ENCODE assay signal across 9 mouse cellular contexts in the genomic region with DNA sequence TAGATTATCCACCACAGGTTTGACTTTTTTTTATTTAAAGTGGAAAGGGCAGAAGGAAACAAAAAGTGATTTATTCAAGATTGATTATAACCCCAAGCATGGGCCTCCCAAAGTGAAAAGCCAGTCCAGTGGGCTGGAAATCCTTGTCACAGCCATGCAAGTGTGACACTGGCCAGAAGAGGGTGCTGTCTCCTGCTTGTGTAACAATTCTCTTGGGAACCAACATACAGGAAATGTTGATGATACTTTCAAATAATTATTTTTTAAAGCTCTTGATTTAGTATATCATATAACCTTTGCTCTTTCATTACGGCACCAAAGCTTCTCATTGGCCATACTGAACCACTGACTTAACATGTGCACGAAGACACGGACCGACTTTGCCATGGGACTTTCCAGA. TPM values are rescaled to one million over a fixed set of nuclear protein-coding genes. Genes with fewer than 3 reads are reported as not detected.
A peak's percentile ranks its signal among the peaks of the same experiment; 100 is the strongest.
DNase-seq lines count a peak whose midpoint lies in the region; ATAC-seq and TF ChIP-seq lines count a peak whose summit lies in the region.
"Had no signal": no experiment of that assay in that cellular context is flagged by ENCODE, and none has a peak within 500 bp of the region (broad histone marks: within the 10 kb centered on the region; RNA-seq: fewer than 3 reads in every experiment).

No protein-coding gene starts in this region.

- H3K9me3 ChIP-seq in forebrain, embryonic 10.5 days = no peaks in the 10 kb centered on the region
- no peaks in the 10 kb centered on the region for H3K9me3 ChIP-seq in forebrain, embryonic 15.5 days
- no peaks in the 10 kb centered on the region for H3K9me3 ChIP-seq in lung, postnatal 0 days (ENCODE audit: low read length)
- H3K9me3 ChIP-seq: liver, embryonic 15.5 days had no signal

- no peak overlapping the region for H3K27ac ChIP-seq in forebrain, embryonic 10.5 days
- no peak overlapping the region for H3K27ac ChIP-seq in forebrain, embryonic 15.5 days (replicated peaks)
- no peak overlapping the region for H3K27ac ChIP-seq in lung, postnatal 0 days (ENCODE audit: low read length)
- H3K27ac ChIP-seq in small intestine, adult 2 months (ENCODE audit: insufficient read depth, low read depth, low read length) = peak overlapping the region; percentile 56; the same call in 1 of the 2 replicates
- H3K27ac ChIP-seq: liver, embryonic 15.5 days had no signal

- H3K4me3 ChIP-seq in forebrain, embryonic 10.5 days = no peak overlapping the region
- no peak overlapping the region for H3K4me3 ChIP-seq in forebrain, embryonic 15.5 days
- H3K4me3 ChIP-seq in lung, postnatal 0 days (ENCODE audit: low read depth, low read length) = no peak overlapping the region
- H3K4me3 ChIP-seq in small intestine, adult 2 months (ENCODE audit: low read depth, low read length) = no peak overlapping the region
- H3K4me3 ChIP-seq: liver, embryonic 15.5 days had no signal

- TF ChIP-seq POLR2A in small intestine, adult 2 months (IDR thresholded peaks at IDR 0.05; ENCODE audit: low read depth, low read length) = no peak

- H3K4me2 ChIP-seq in forebrain, embryonic 15.5 days (replicated peaks) = no peak overlapping the region
- no peak overlapping the region for H3K4me2 ChIP-seq in lung, postnatal 0 days (replicated peaks; ENCODE audit: low read depth, low read length)
- H3K4me2 ChIP-seq: liver, embryonic 15.5 days had no signal

- peak; percentile 35 for DNase-seq in forebrain, embryonic 10.5 days (ENCODE audit: extremely low spot score, low spot score)
- peak; percentile 60 for DNase-seq in A20 (ENCODE audit: low read depth, low spot score)
- DNase-seq in adrenal gland, adult 2 months = peak; percentile 55
- peak; percentile 58 to 86 for DNase-seq in kidney, postnatal 36 days
- peak; percentile 71 for DNase-seq in lung, postnatal 0 days (ENCODE audit: low spot score)

- H3K9ac ChIP-seq in forebrain, embryonic 15.5 days (replicated peaks) = no peak overlapping the region
- no peak overlapping the region for H3K9ac ChIP-seq in lung, postnatal 0 days (replicated peaks; ENCODE audit: low read depth)
- H3K9ac ChIP-seq: liver, embryonic 15.5 days had no signal

- no peaks in the 10 kb centered on the region for H3K4me1 ChIP-seq in forebrain, embryonic 10.5 days
- H3K4me1 ChIP-seq in forebrain, embryonic 15.5 days = no peaks in the 10 kb centered on the region
- no peaks in the 10 kb centered on the region for H3K4me1 ChIP-seq in lung, postnatal 0 days (ENCODE audit: insufficient read depth, low read depth, low read length)
- H3K4me1 ChIP-seq in small intestine, adult 2 months (ENCODE audit: control insufficient read depth, insufficient read depth, insufficient read length, low read length) = peaks cover 2% of the 10 kb centered on the region; the same call in 1 of the 2 replicates
- H3K4me1 ChIP-seq: liver, embryonic 15.5 days had no signal

- no peak for ATAC-seq in forebrain, embryonic 15.5 days (replicated peaks)
- peak; percentile 65; the same call in 1 of the 2 replicates for ATAC-seq in erythroid progenitor cell, adult 5-6 weeks (replicated peaks; ENCODE audit: low FRiP score, poor library complexity, severe bottlenecking)
- ATAC-seq in lung, postnatal 0 days = no peak; the same call in 1 of the 2 replicates

- no peaks in the 10 kb centered on the region for H3K36me3 ChIP-seq in forebrain, embryonic 10.5 days (replicated peaks)
- no peaks in the 10 kb centered on the region for H3K36me3 ChIP-seq in forebrain, embryonic 15.5 days
- H3K36me3 ChIP-seq in lung, postnatal 0 days (ENCODE audit: insufficient read depth, low read length) = no peaks in the 10 kb centered on the region
- no peaks in the 10 kb centered on the region for H3K36me3 ChIP-seq in small intestine, adult 2 months (ENCODE audit: control insufficient read depth, insufficient read depth, low read length)
- H3K36me3 ChIP-seq: liver, embryonic 15.5 days had no signal

- TF ChIP-seq CTCF in lung, postnatal 0 days (IDR thresholded peaks at IDR 0.05) = peak; percentile 88
- peak; percentile 78; the same call in 1 of the 2 replicates for TF ChIP-seq CTCF in small intestine, adult 2 months (IDR thresholded peaks at IDR 0.05; ENCODE audit: extremely low read depth, insufficient read length, insufficient replicate concordance, low read depth, low read length)

- no peaks in the 10 kb centered on the region for H3K27me3 ChIP-seq in forebrain, embryonic 10.5 days (ENCODE audit: poor library complexity, severe bottlenecking)
- no peaks in the 10 kb centered on the region for H3K27me3 ChIP-seq in forebrain, embryonic 15.5 days
- H3K27me3 ChIP-seq in lung, postnatal 0 days (replicated peaks; ENCODE audit: insufficient read depth, low read length) = no peaks in the 10 kb centered on the region
- H3K27me3 ChIP-seq in small intestine, adult 2 months (ENCODE audit: control insufficient read depth, insufficient read depth, low read length) = no peaks in the 10 kb centered on the region

- WGBS in forebrain, embryonic 10.5 days = 91% methylated on average over 4 of the region's 4 CpGs
- 83% methylated on average over 4 of the region's 4 CpGs for WGBS in forebrain, embryonic 15.5 days
- WGBS in lung, postnatal 0 days = 80% methylated on average over 4 of the region's 4 CpGs
- WGBS in small intestine, adult 2 months = 41% methylated on average over 4 of the region's 4 CpGs

- no peak for TF ChIP-seq EP300 in lung, postnatal 0 days (IDR thresholded peaks at IDR 0.05)

RNA-seq across cellular contexts. Expression of gene Lgals3, which starts 32.7 kb away (rescaled TPM):
- polyA plus RNA-seq in forebrain, embryonic 10.5 days (2016; fragmentation: Nextera tagmentation; extraction: Ambion mirVana) = 0.20 and 0.29 TPM in 2 replicates
- 1.8 and 2.6 TPM in 2 replicates for polyA plus RNA-seq in forebrain, embryonic 15.5 days (2015; fragmentation: Nextera tagmentation; extraction: Ambion mirVana)
- total RNA-seq in adrenal gland, adult 2 months (2021) = 10 to 100 TPM; 13.1 to 19.2 TPM
- polyA plus RNA-seq in adrenal gland, adult 2 months (2012; rRNA removed) = 57.6 and 60.8 TPM in 2 replicates
- 62.3 and 88.4 TPM in 2 replicates for total RNA-seq in erythroid progenitor cell, adult 5-6 weeks (2015; ENCODE audit: low replicate concordance)
- total RNA-seq in erythroid progenitor cell, adult 5-6 weeks (2017; ENCODE audit: low replicate concordance) = 15.1 and 15.7 TPM in 2 replicates
- 332 and 359 TPM in 2 replicates for polyA plus RNA-seq in lung, postnatal 0 days (2015; fragmentation: Nextera tagmentation; extraction: Ambion mirVana)
- 379 and 1,527 TPM in 2 replicates for polyA plus RNA-seq in small intestine, adult 2 months (2012; rRNA removed)

RNA-seq across cellular contexts. Expression of gene Mapk1ip1l, which starts 36.8 kb away (rescaled TPM):
- 127 and 134 TPM in 2 replicates for polyA plus RNA-seq in forebrain, embryonic 10.5 days (2016; fragmentation: Nextera tagmentation; extraction: Ambion mirVana)
- 58.8 and 59.7 TPM in 2 replicates for polyA plus RNA-seq in forebrain, embryonic 15.5 days (2015; fragmentation: Nextera tagmentation; extraction: Ambion mirVana)
- 10 to 100 TPM; 63.1 to 86.9 TPM for total RNA-seq in adrenal gland, adult 2 months (2021)
- 32.4 and 39.5 TPM in 2 replicates for polyA plus RNA-seq in adrenal gland, adult 2 months (2012; rRNA removed)
- total RNA-seq in erythroid progenitor cell, adult 5-6 weeks (2015; ENCODE audit: low replicate concordance) = 51.9 and 67.5 TPM in 2 replicates
- 43.9 and 56.0 TPM in 2 replicates for total RNA-seq in erythroid progenitor cell, adult 5-6 weeks (2017; ENCODE audit: low replicate concordance)
- polyA plus RNA-seq in lung, postnatal 0 days (2015; fragmentation: Nextera tagmentation; extraction: Ambion mirVana) = 19.9 and 23.9 TPM in 2 replicates
- polyA plus RNA-seq in small intestine, adult 2 months (2012; rRNA removed) = 27.2 and 94.6 TPM in 2 replicates

RNA-seq across cellular contexts. Expression of gene Socs4, which starts 58.1 kb away (rescaled TPM):
- polyA plus RNA-seq in forebrain, embryonic 10.5 days (2016; fragmentation: Nextera tagmentation; extraction: Ambion mirVana) = 3.5 and 3.7 TPM in 2 replicates
- polyA plus RNA-seq in forebrain, embryonic 15.5 days (2015; fragmentation: Nextera tagmentation; extraction: Ambion mirVana) = 3.1 and 3.6 TPM in 2 replicates
- 10 to 100 TPM; 18.5 to 20.4 TPM for total RNA-seq in adrenal gland, adult 2 months (2021)
- 1.4 and 1.6 TPM in 2 replicates for polyA plus RNA-seq in adrenal gland, adult 2 months (2012; rRNA removed)
- 43.2 and 66.7 TPM in 2 replicates for total RNA-seq in erythroid progenitor cell, adult 5-6 weeks (2015; ENCODE audit: low replicate concordance)
- 44.1 and 47.9 TPM in 2 replicates for total RNA-seq in erythroid progenitor cell, adult 5-6 weeks (2017; ENCODE audit: low replicate concordance)
- polyA plus RNA-seq in lung, postnatal 0 days (2015; fragmentation: Nextera tagmentation; extraction: Ambion mirVana) = 2.5 and 3.3 TPM in 2 replicates
- polyA plus RNA-seq in small intestine, adult 2 months (2012; rRNA removed) = 1.1 and 2.7 TPM in 2 replicates

RNA-seq across cellular contexts. Expression of gene Wdhd1, which starts 58.2 kb away (rescaled TPM):
- 68.9 and 70.2 TPM in 2 replicates for polyA plus RNA-seq in forebrain, embryonic 10.5 days (2016; fragmentation: Nextera tagmentation; extraction: Ambion mirVana)
- 17.7 and 19.9 TPM in 2 replicates for polyA plus RNA-seq in forebrain, embryonic 15.5 days (2015; fragmentation: Nextera tagmentation; extraction: Ambion mirVana)
- 1 to 10 TPM; 2.0 to 3.0 TPM for total RNA-seq in adrenal gland, adult 2 months (2021)
- polyA plus RNA-seq in adrenal gland, adult 2 months (2012; rRNA removed) = 0.13 and 0.28 TPM in 2 replicates
- 156 and 202 TPM in 2 replicates for total RNA-seq in erythroid progenitor cell, adult 5-6 weeks (2015; ENCODE audit: low replicate concordance)
- total RNA-seq in erythroid progenitor cell, adult 5-6 weeks (2017; ENCODE audit: low replicate concordance) = 329 and 332 TPM in 2 replicates
- 2.7 and 3.0 TPM in 2 replicates for polyA plus RNA-seq in lung, postnatal 0 days (2015; fragmentation: Nextera tagmentation; extraction: Ambion mirVana)
- 0.69 and 1.3 TPM in 2 replicates for polyA plus RNA-seq in small intestine, adult 2 months (2012; rRNA removed)

Comparison
In these comparisons a context has a peak if more than half of its experiments do, and no peak if none do; other contexts are left out.
1. RNA of gene Lgals3, which starts 32.7 kb away (polyA plus RNA-seq): 379 to 1,527 TPM in small intestine, adult 2 months, 332 to 359 TPM in lung, postnatal 0 days and 57.6 to 60.8 TPM in adrenal gland, adult 2 months; 1.8 to 2.6 TPM in forebrain, embryonic 15.5 days and 0.20 to 0.29 TPM in forebrain, embryonic 10.5 days; every median in the first group is over 10 times any median in the second.
2. Peak in every context shown above with its lines, with median percentiles within 50 percentile points of each other: DNase-seq.